Mouse (Mus musculus): Measurements from ENCODE around the gene Melk.

Melk gene

GRCm38 (mm10) chr4:44300781-44301750 lies at the start of gene Melk:
TSS of gene Melk (plus strand) at chr4:44300876.
- no peak for DNase-seq (ENCODE audit: extremely low read depth, low read depth, low spot score)

- DNase-seq (ENCODE audit: extremely low read depth, low read depth, low spot score) = no peak
Measured at GRCm38 (mm10) chr4:44251521-44251920, 49.2 kb upstream of the Melk start.

GRCm38 (mm10) chr4:44251966-44252916 lies 48.4 kb upstream of the Melk start:
- no peak for DNase-seq (ENCODE audit: extremely low read depth, low read depth, low spot score)

- no peak for DNase-seq (ENCODE audit: extremely low read depth, low read depth, low spot score)
Measured at GRCm38 (mm10) chr4:44253191-44253590, 47.5 kb upstream of the Melk start.

GRCm38 (mm10) chr4:44254579-44254978 lies 46.1 kb upstream of the Melk start:
- no peak for DNase-seq (ENCODE audit: extremely low read depth, low read depth, low spot score)

GRCm38 (mm10) chr4:44259126-44259525 lies 41.5 kb upstream of the Melk start:
- no peak for DNase-seq (ENCODE audit: extremely low read depth, low read depth, low spot score)

GRCm38 (mm10) chr4:44260244-44260643 lies 40.4 kb upstream of the Melk start:
- DNase-seq (ENCODE audit: extremely low read depth, low read depth, low spot score) = no peak

- no peak for DNase-seq (ENCODE audit: extremely low read depth, low read depth, low spot score)
Measured at GRCm38 (mm10) chr4:44265500-44265899, 35.2 kb upstream of the Melk start.

GRCm38 (mm10) chr4:44267437-44267836 lies 33.2 kb upstream of the Melk start:
- DNase-seq (ENCODE audit: extremely low read depth, low read depth, low spot score) = no peak

GRCm38 (mm10) chr4:44269376-44269817 lies 31.3 kb upstream of the Melk start:
- no peak for DNase-seq (ENCODE audit: extremely low read depth, low read depth, low spot score)

GRCm38 (mm10) chr4:44271134-44271533 lies 29.5 kb upstream of the Melk start:
- no peak for DNase-seq (ENCODE audit: extremely low read depth, low read depth, low spot score)

GRCm38 (mm10) chr4:44281597-44282265 lies 18.9 kb upstream of the Melk start:
- DNase-seq (ENCODE audit: extremely low read depth, low read depth, low spot score) = peak; percentile 10

- DNase-seq (ENCODE audit: extremely low read depth, low read depth, low spot score) = no peak
Measured at GRCm38 (mm10) chr4:44292534-44292933, 8.1 kb upstream of the Melk start.

- no peak for DNase-seq (ENCODE audit: extremely low read depth, low read depth, low spot score)
Measured at GRCm38 (mm10) chr4:44295837-44296236, 4.8 kb upstream of the Melk start.

GRCm38 (mm10) chr4:44306585-44306984 lies 5.9 kb downstream of the Melk start:
- no peak for DNase-seq (ENCODE audit: extremely low read depth, low read depth, low spot score)

- no peak for DNase-seq (ENCODE audit: extremely low read depth, low read depth, low spot score)
Measured at GRCm38 (mm10) chr4:44310429-44310828, 9.8 kb downstream of the Melk start.

- no peak for DNase-seq (ENCODE audit: extremely low read depth, low read depth, low spot score)
Measured at GRCm38 (mm10) chr4:44310911-44311310, 10.2 kb downstream of the Melk start.

- no peak for DNase-seq (ENCODE audit: extremely low read depth, low read depth, low spot score)
Measured at GRCm38 (mm10) chr4:44316270-44316809, 15.7 kb downstream of the Melk start.

- DNase-seq (ENCODE audit: extremely low read depth, low read depth, low spot score) = no peak
Measured at GRCm38 (mm10) chr4:44320448-44320847, 19.8 kb downstream of the Melk start.

- DNase-seq (ENCODE audit: extremely low read depth, low read depth, low spot score) = no peak
Measured at GRCm38 (mm10) chr4:44322124-44322523, 21.4 kb downstream of the Melk start.

GRCm38 (mm10) chr4:44325453-44325852 lies 24.8 kb downstream of the Melk start:
- no peak for DNase-seq (ENCODE audit: extremely low read depth, low read depth, low spot score)

Data from fat pad, adult 2 months (tissue).